9 mouse cellular contexts compared by ENCODE assay signal in the genomic region with DNA sequence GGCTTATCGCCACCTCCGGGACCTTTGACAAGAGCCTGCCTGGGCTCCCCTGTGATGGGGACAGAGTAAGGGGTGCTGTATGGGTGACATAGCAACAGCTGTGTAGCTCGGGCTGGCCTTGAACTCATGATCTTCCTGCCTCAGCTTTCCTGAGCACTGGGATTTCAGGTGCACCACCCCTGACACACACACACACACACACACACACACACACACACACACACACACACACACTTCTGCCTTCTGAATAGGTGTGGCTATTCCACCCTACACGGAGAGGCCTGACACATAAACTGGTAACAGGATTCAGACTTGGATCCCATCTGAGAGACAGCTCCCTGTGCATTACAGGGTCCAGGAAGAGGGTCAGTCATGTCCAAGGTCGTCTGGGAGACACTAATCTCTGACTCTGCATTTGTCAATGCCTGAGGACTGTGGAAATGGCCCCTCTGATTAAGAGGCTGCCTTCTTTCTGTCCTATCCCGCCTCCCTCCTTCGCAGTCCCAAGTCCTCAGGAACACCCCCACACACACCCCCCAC. TPM values are rescaled to one million over a fixed set of nuclear protein-coding genes. Genes with fewer than 3 reads are reported as not detected.
A peak's percentile ranks its signal among the peaks of the same experiment; 100 is the strongest.
DNase-seq lines count a peak whose midpoint lies in the region; ATAC-seq and TF ChIP-seq lines count a peak whose summit lies in the region.
"Had no signal": no experiment of that assay in that cellular context is flagged by ENCODE, and none has a peak within 500 bp of the region (broad histone marks: within the 10 kb centered on the region; RNA-seq: fewer than 3 reads in every experiment).

No protein-coding gene starts in this region.

- no peaks in the 10 kb centered on the region for H3K27me3 ChIP-seq in forebrain, embryonic 13.5 days
- H3K27me3 ChIP-seq in forebrain, embryonic 16.5 days (replicated peaks; ENCODE audit: control insufficient read depth, insufficient read depth, low read length), result no peaks in the 10 kb centered on the region
- H3K27me3 ChIP-seq in lung, postnatal 0 days (replicated peaks; ENCODE audit: insufficient read depth, low read length), result no peaks in the 10 kb centered on the region
- H3K27me3 ChIP-seq in hindbrain, embryonic 11.5 days (ENCODE audit: control insufficient read depth, insufficient read depth, low read length), result no peaks in the 10 kb centered on the region
- no peaks in the 10 kb centered on the region for H3K27me3 ChIP-seq in neural tube, embryonic 13.5 days

- ATAC-seq in forebrain, embryonic 13.5 days, result no peak
- ATAC-seq in forebrain, embryonic 16.5 days, result no peak
- ATAC-seq in lung, postnatal 0 days, result 0 out of 2 replicates have a peak, but pooled peaks have one; percentile 0
- ATAC-seq in hindbrain, embryonic 11.5 days (ENCODE audit: low FRiP score), result no peak
- peak; percentile 23; the same call in 1 of the 2 replicates for ATAC-seq in neural tube, embryonic 13.5 days (ENCODE audit: low read depth)
- no peak for ATAC-seq in activated CD4-positive, CD25-positive, alpha-beta regulatory T cell, adult 4 months

- no peak overlapping the region for H3K4me3 ChIP-seq in forebrain, embryonic 13.5 days
- H3K4me3 ChIP-seq in forebrain, embryonic 16.5 days (replicated peaks; ENCODE audit: low read length), result no peak overlapping the region
- no peak overlapping the region for H3K4me3 ChIP-seq in lung, postnatal 0 days (ENCODE audit: low read depth, low read length)
- H3K4me3 ChIP-seq in lung, adult 2 months (replicated peaks; ENCODE audit: extremely low read depth, low read depth, low read length), result no peak overlapping the region
- no peak overlapping the region for H3K4me3 ChIP-seq in hindbrain, embryonic 11.5 days (ENCODE audit: low read depth, low read length)
- H3K4me3 ChIP-seq in neural tube, embryonic 13.5 days, result no peak overlapping the region

- WGBS in forebrain, embryonic 13.5 days, result 57% methylated on average over 7 of the region's 7 CpGs
- 54% methylated on average over 7 of the region's 7 CpGs for WGBS in forebrain, embryonic 16.5 days
- WGBS in lung, postnatal 0 days, result 40% methylated on average over 7 of the region's 7 CpGs
- 49% methylated on average over 7 of the region's 7 CpGs for WGBS in lung, adult 2 months
- whole genome bisulfite sequencing in hindbrain, embryonic 11.5 days, result 48% methylated on average over 7 of the region's 7 CpGs
- WGBS in neural tube, embryonic 13.5 days, result 60% methylated on average over 7 of the region's 7 CpGs

- H3K9ac ChIP-seq in forebrain, embryonic 13.5 days, result no peak overlapping the region
- H3K9ac ChIP-seq in forebrain, embryonic 16.5 days (replicated peaks; ENCODE audit: low read depth, low read length), result no peak overlapping the region
- H3K9ac ChIP-seq in lung, postnatal 0 days (replicated peaks; ENCODE audit: low read depth), result no peak overlapping the region
- H3K9ac ChIP-seq in hindbrain, embryonic 11.5 days (ENCODE audit: low read depth, low read length), result no peak overlapping the region
- no peak overlapping the region for H3K9ac ChIP-seq in neural tube, embryonic 13.5 days

- no peak for TF ChIP-seq CTCF in lung, postnatal 0 days (IDR thresholded peaks at IDR 0.05)
- TF ChIP-seq CTCF in lung, adult 2 months (IDR thresholded peaks at IDR 0.05; ENCODE audit: insufficient read depth, low read length), result no peak

- H3K4me2 ChIP-seq in forebrain, embryonic 13.5 days, result no peak overlapping the region
- H3K4me2 ChIP-seq in forebrain, embryonic 16.5 days (ENCODE audit: low read length), result no peak overlapping the region
- H3K4me2 ChIP-seq in lung, postnatal 0 days (replicated peaks; ENCODE audit: low read depth, low read length), result 0 out of 2 replicates have a peak overlapping the region, but pooled peaks have one; percentile 25
- no peak overlapping the region for H3K4me2 ChIP-seq in hindbrain, embryonic 11.5 days (replicated peaks; ENCODE audit: low read depth, low read length)
- H3K4me2 ChIP-seq in neural tube, embryonic 13.5 days, result peak overlapping the region; percentile 26; the same call in 1 of the 2 replicates

- TF ChIP-seq EP300 in lung, postnatal 0 days (IDR thresholded peaks at IDR 0.05), result no peak

- TF ChIP-seq POLR2A in lung, adult 2 months (IDR thresholded peaks at IDR 0.05; ENCODE audit: borderline replicate concordance, extremely low read depth, low read depth, low read length), result no peak

- H3K4me1 ChIP-seq in forebrain, embryonic 13.5 days, result peaks cover 48% of the 10 kb centered on the region
- H3K4me1 ChIP-seq in forebrain, embryonic 16.5 days (replicated peaks; ENCODE audit: control insufficient read depth, insufficient read depth, low read length), result peaks cover 30% of the 10 kb centered on the region
- H3K4me1 ChIP-seq in lung, postnatal 0 days (ENCODE audit: insufficient read depth, low read depth, low read length), result peaks cover 24% of the 10 kb centered on the region; the same call in 1 of the 2 replicates
- peaks cover 21% of the 10 kb centered on the region for H3K4me1 ChIP-seq in lung, adult 2 months (ENCODE audit: control insufficient read depth, insufficient read depth, low read length)
- peaks cover 15% of the 10 kb centered on the region for H3K4me1 ChIP-seq in hindbrain, embryonic 11.5 days (replicated peaks; ENCODE audit: control insufficient read depth, insufficient read depth, low read length)
- peaks cover 52% of the 10 kb centered on the region for H3K4me1 ChIP-seq in neural tube, embryonic 13.5 days (replicated peaks)

- H3K27ac ChIP-seq in forebrain, embryonic 13.5 days, result peak overlapping the region; percentile 6
- H3K27ac ChIP-seq in forebrain, embryonic 16.5 days (ENCODE audit: low read length), result no peak overlapping the region
- peak overlapping the region; percentile 75 for H3K27ac ChIP-seq in lung, postnatal 0 days (ENCODE audit: low read length)
- H3K27ac ChIP-seq in hindbrain, embryonic 11.5 days (ENCODE audit: low read depth, low read length), result 0 out of 2 replicates have a peak overlapping the region, but pooled peaks have one; percentile 2
- peak overlapping the region; percentile 68; the same call in 1 of the 2 replicates for H3K27ac ChIP-seq in neural tube, embryonic 13.5 days (replicated peaks)

- H3K9me3 ChIP-seq in forebrain, embryonic 13.5 days (replicated peaks), result no peaks in the 10 kb centered on the region
- no peaks in the 10 kb centered on the region for H3K9me3 ChIP-seq in forebrain, embryonic 16.5 days (ENCODE audit: control insufficient read depth, low read length)
- H3K9me3 ChIP-seq in lung, postnatal 0 days (ENCODE audit: low read length), result no peaks in the 10 kb centered on the region
- no peaks in the 10 kb centered on the region for H3K9me3 ChIP-seq in hindbrain, embryonic 11.5 days (ENCODE audit: control insufficient read depth, low read length)
- no peaks in the 10 kb centered on the region for H3K9me3 ChIP-seq in neural tube, embryonic 13.5 days

- H3K36me3 ChIP-seq in forebrain, embryonic 13.5 days (ENCODE audit: poor library complexity, severe bottlenecking), result no peaks in the 10 kb centered on the region
- no peaks in the 10 kb centered on the region for H3K36me3 ChIP-seq in forebrain, embryonic 16.5 days (ENCODE audit: control insufficient read depth, insufficient read depth)
- H3K36me3 ChIP-seq in lung, postnatal 0 days (ENCODE audit: insufficient read depth, low read length), result no peaks in the 10 kb centered on the region
- H3K36me3 ChIP-seq in hindbrain, embryonic 11.5 days (ENCODE audit: control insufficient read depth, insufficient read depth, low read length), result no peaks in the 10 kb centered on the region
- no peaks in the 10 kb centered on the region for H3K36me3 ChIP-seq in neural tube, embryonic 13.5 days

- no peak for DNase-seq in lung, postnatal 0 days (ENCODE audit: low spot score)
- DNase-seq in lung, adult 2 months, result no peak
- peak; percentile 16 for DNase-seq in hindbrain, embryonic 11.5 days (ENCODE audit: low spot score)
- DNase-seq in left cerebral cortex, adult 8-10 months (ENCODE audit: low spot score in 2 of 2), result no peak
- DNase-seq: cerebellum, adult 11 months had no signal

RNA-seq across cellular contexts. Expression of a gene that starts 29.5 kb away (rescaled TPM):
- 16.9 and 18.4 TPM in 2 replicates for polyA plus RNA-seq in forebrain, embryonic 13.5 days (2015; fragmentation: Nextera tagmentation; extraction: Ambion mirVana)
- 18.5 and 21.2 TPM in 2 replicates for polyA plus RNA-seq in forebrain, embryonic 16.5 days (2015; fragmentation: Nextera tagmentation; extraction: Ambion mirVana)
- polyA plus RNA-seq in lung, postnatal 0 days (2015; fragmentation: Nextera tagmentation; extraction: Ambion mirVana), result 19.8 and 24.4 TPM in 2 replicates
- polyA plus RNA-seq in lung, adult 2 months (2012; rRNA removed), result 49.5 and 57.2 TPM in 2 replicates
- polyA plus RNA-seq in hindbrain, embryonic 11.5 days (2014; fragmentation: Nextera tagmentation; extraction: Ambion mirVana), result 22.0 and 22.6 TPM in 2 replicates
- 20.4 and 21.2 TPM in 2 replicates for polyA plus RNA-seq in neural tube, embryonic 13.5 days (2015; fragmentation: Nextera tagmentation; extraction: Ambion mirVana)
- polyA plus RNA-seq in activated CD4-positive, CD25-positive, alpha-beta regulatory T cell, adult 4 months (2017; shearing (Covaris generic)), result 10 to 100 TPM; 18.4 to 20.7 TPM
- total RNA-seq in left cerebral cortex, adult 8-10 months (2022), result 10 to 100 TPM; 50.8 to 56.3 (median 54.1) TPM

RNA-seq across cellular contexts. Expression of a gene that starts 42.8 kb away (rescaled TPM):
- polyA plus RNA-seq in forebrain, embryonic 13.5 days (2015; fragmentation: Nextera tagmentation; extraction: Ambion mirVana), result 69.3 and 71.3 TPM in 2 replicates
- 75.5 and 79.6 TPM in 2 replicates for polyA plus RNA-seq in forebrain, embryonic 16.5 days (2015; fragmentation: Nextera tagmentation; extraction: Ambion mirVana)
- polyA plus RNA-seq in lung, postnatal 0 days (2015; fragmentation: Nextera tagmentation; extraction: Ambion mirVana), result 21.2 and 28.1 TPM in 2 replicates
- 32.6 and 53.4 TPM in 2 replicates for polyA plus RNA-seq in lung, adult 2 months (2012; rRNA removed)
- 4.6 and 5.5 TPM in 2 replicates for polyA plus RNA-seq in hindbrain, embryonic 11.5 days (2014; fragmentation: Nextera tagmentation; extraction: Ambion mirVana)
- 72.8 and 78.2 TPM in 2 replicates for polyA plus RNA-seq in neural tube, embryonic 13.5 days (2015; fragmentation: Nextera tagmentation; extraction: Ambion mirVana)
- 10 to 100 TPM; 17.5 to 31.2 TPM for polyA plus RNA-seq in activated CD4-positive, CD25-positive, alpha-beta regulatory T cell, adult 4 months (2017; shearing (Covaris generic))
- total RNA-seq in left cerebral cortex, adult 8-10 months (2022), result 10 to 100 TPM; 35.6 to 58.9 (median 44.0) TPM

Comparison
In these comparisons a context has a peak if more than half of its experiments do, and no peak if none do; other contexts are left out.
1. ATAC-seq: peak in lung, postnatal 0 days (single experiment) and neural tube, embryonic 13.5 days (single experiment); none in forebrain, embryonic 13.5 days (single experiment), forebrain, embryonic 16.5 days (single experiment), hindbrain, embryonic 11.5 days (single experiment) and activated CD4-positive, CD25-positive, alpha-beta regulatory T cell, adult 4 months (single experiment).
2. H3K4me2 ChIP-seq: peak in lung, postnatal 0 days (single experiment) and neural tube, embryonic 13.5 days (single experiment); none in forebrain, embryonic 13.5 days (single experiment), forebrain, embryonic 16.5 days (single experiment) and hindbrain, embryonic 11.5 days (single experiment).